Mouse (Mus musculus) myocyte (in vitro differentiated cells): ENCODE results near the gene Slc5a1.

ENCODE experiments used
- MAX ChIP-seq: IDR thresholded peaks from one replicate; pipeline ENCODE4 v1.6.1; 2011; ENCODE audit warnings: low read depth, mild to moderate bottlenecking, control low read depth
- POLR2A ChIP-seq: IDR thresholded peaks from one replicate; pipeline ENCODE4 v1.6.1; 2011; ENCODE audit warnings: low read depth, mild to moderate bottlenecking, control low read depth, moderate library complexity; ENCODE audit not compliant: insufficient read length

- no peak for TF ChIP-seq POLR2A
- no peak for TF ChIP-seq MAX
These were observed 47.8 kb upstream of the Slc5a1 start for GRCm38 (mm10) chr5:33056126-33056765.
